Mouse (Mus musculus) hindbrain, embryonic 15.5 days (tissue): ENCODE data around the gene B2m. TPM values are rescaled to one million over a fixed set of nuclear protein-coding genes. Genes with fewer than 3 reads are reported as not detected.
"Not testable (repeated sequence)": the region's sequence is repeated elsewhere in the genome, so short reads cannot be mapped to it uniquely, and the experiment has no call there.

Experiments used
- ATAC-seq: fragments of 200-750 bp; cut with Nextera tagmentation; 2 replicates; pipeline ENCODE4 v1.8.0; 2017; ENCODE audit warnings: low read depth, moderate number of reproducible peaks, moderate TSS enrichment; ENCODE audit not compliant: low FRiP score
- H3K27ac ChIP-seq: fragments of 300-500 bp; sonication (generic); replicated peaks from 2 replicates; pipeline ENCODE4 v1.5.1; 2015; ENCODE audit warnings: mild to moderate bottlenecking, inconsistent platforms
- H3K27me3 ChIP-seq: fragments of 300-500 bp; sonication (generic); 2 replicates; pipeline ENCODE4 v1.6.1; 2015; ENCODE audit warnings: control low read depth, inconsistent platforms
- H3K36me3 ChIP-seq: fragments of 300-500 bp; sonication (generic); 2 replicates; pipeline ENCODE4 v1.6.1; 2015; ENCODE audit warnings: control low read depth, inconsistent platforms
- H3K4me1 ChIP-seq: fragments of 300-500 bp; sonication (generic); replicated peaks from 2 replicates; pipeline ENCODE4 v1.6.1; 2015; ENCODE audit warnings: control low read depth, inconsistent platforms
- H3K4me2 ChIP-seq: fragments of 300-500 bp; sonication (generic); 2 replicates; pipeline ENCODE4 v1.6.1; 2015; ENCODE audit warnings: moderate library complexity, mild to moderate bottlenecking, inconsistent platforms
- H3K4me3 ChIP-seq: fragments of 300-500 bp; sonication (generic); 2 replicates; pipeline ENCODE4 v1.5.1; 2015; ENCODE audit warnings: mild to moderate bottlenecking, inconsistent platforms
- H3K9ac ChIP-seq: fragments of 300-500 bp; sonication (generic); 2 replicates; pipeline ENCODE4 v1.6.1; 2015; ENCODE audit warnings: inconsistent platforms
- H3K9me3 ChIP-seq: fragments of 300-500 bp; sonication (generic); 2 replicates; pipeline ENCODE4 v1.6.1; 2016; ENCODE audit warnings: control low read depth, inconsistent platforms
- WGBS: fragments of 180-500 bp; shearing (Covaris S2); methylation state at CpG from one replicate; pipeline ENCODE4 v1.1.7; 2015; 5-methylcytosine and 5-hydroxymethylcytosine counted together
- polyA plus RNA-seq: library from polyadenylated mRNA; unstranded; fragments of >200 nt; fragmentation: Nextera tagmentation; extraction: Ambion mirVana; gene quantifications from 2 replicates; pipeline ENCODE4 v1.2.1, GENCODE M21; 2015

The B2m gene
- 108 and 143 TPM in 2 replicates for polyA plus RNA-seq

GRCm38 (mm10) chr2:122147508-122148241 lies at the start of gene B2m:
B2m (plus strand) TSS chr2:122147686.
- under 1% methylated on average over 40 of the region's 40 CpGs for WGBS
- Histone ChIP-seq H3K9ac (peak within 1 kb of the TSS; percentile 65), H3K4me3 (peak within 1 kb of the TSS; percentile 57), H3K36me3 (no peaks in the 10 kb centered on the region), H3K9me3 (no peaks in the 10 kb centered on the region), H3K27ac (peak within 1 kb of the TSS; percentile 55), H3K4me2 (peak within 1 kb of the TSS; percentile 91), H3K4me1 (0 out of 2 replicates have a peak, but pooled peaks cover 13% of the 10 kb centered on the region), H3K27me3 (no peaks in the 10 kb centered on the region)
- peak; percentile 97 for ATAC-seq

- ATAC-seq, H3K4me3 ChIP-seq, H3K9ac ChIP-seq, H3K4me2 ChIP-seq, H3K27ac ChIP-seq, H3K9me3 ChIP-seq, H3K27me3 ChIP-seq, H3K4me1 ChIP-seq: not testable (repeated sequence)
- peaks cover 56% of the 10 kb centered on the region for H3K36me3 ChIP-seq
- WGBS: 84% methylated on average over 5 of the region's 5 CpGs
Measured at GRCm38 (mm10) chr2:122097686-122098085, 49.8 kb upstream of the B2m start.

- H3K4me2 ChIP-seq: no peak overlapping the region
- ATAC-seq: no peak
- H3K27me3 ChIP-seq: no peaks in the 10 kb centered on the region
- H3K9ac ChIP-seq: no peak overlapping the region
- peaks cover 36% of the 10 kb centered on the region for H3K36me3 ChIP-seq
- H3K27ac ChIP-seq: no peak overlapping the region
- H3K4me3 ChIP-seq: no peak overlapping the region
- no peaks in the 10 kb centered on the region for H3K9me3 ChIP-seq
- H3K4me1 ChIP-seq: no peaks in the 10 kb centered on the region
Measured at GRCm38 (mm10) chr2:122102070-122102469, 45.4 kb upstream of the B2m start.

GRCm38 (mm10) chr2:122108101-122108500 lies 39.4 kb upstream of the B2m start:
- H3K27ac ChIP-seq: no peak overlapping the region
- H3K9ac ChIP-seq: no peak overlapping the region
- no peak for ATAC-seq
- no peak overlapping the region for H3K4me2 ChIP-seq
- H3K27me3 ChIP-seq: no peaks in the 10 kb centered on the region
- H3K9me3 ChIP-seq: no peaks in the 10 kb centered on the region
- no peaks in the 10 kb centered on the region for H3K4me1 ChIP-seq
- WGBS: 83% methylated on average over 14 of the region's 14 CpGs
- peaks cover 31% of the 10 kb centered on the region for H3K36me3 ChIP-seq
- H3K4me3 ChIP-seq: no peak overlapping the region

- no peak overlapping the region for H3K4me3 ChIP-seq
- H3K4me1 ChIP-seq: no peaks in the 10 kb centered on the region
- H3K9ac ChIP-seq: no peak overlapping the region
- H3K27ac ChIP-seq: no peak overlapping the region
- H3K4me2 ChIP-seq: no peak overlapping the region
- WGBS: 86% methylated on average over 4 of the region's 4 CpGs
- H3K9me3 ChIP-seq: no peaks in the 10 kb centered on the region
- H3K27me3 ChIP-seq: no peaks in the 10 kb centered on the region
- ATAC-seq: no peak
- H3K36me3 ChIP-seq: peaks cover 38% of the 10 kb centered on the region
Measured at GRCm38 (mm10) chr2:122109714-122110113, 37.8 kb upstream of the B2m start.

- H3K4me3 ChIP-seq: peak overlapping the region; percentile 68
- no peak for ATAC-seq
- no peak overlapping the region for H3K27ac ChIP-seq
- no peak overlapping the region for H3K9ac ChIP-seq
- H3K4me2 ChIP-seq: peak overlapping the region; percentile 65
- H3K9me3 ChIP-seq: no peaks in the 10 kb centered on the region
- WGBS: 84% methylated on average over 2 of the region's 2 CpGs
- peaks cover 16% of the 10 kb centered on the region for H3K4me1 ChIP-seq
- no peaks in the 10 kb centered on the region for H3K27me3 ChIP-seq
- H3K36me3 ChIP-seq: peaks cover 10% of the 10 kb centered on the region; the same call in 1 of the 2 replicates
Measured at GRCm38 (mm10) chr2:122116888-122117287, 30.6 kb upstream of the B2m start.

- Histone ChIP-seq H3K4me1 (peaks cover 16% of the 10 kb centered on the region), H3K27me3 (no peaks in the 10 kb centered on the region), H3K9ac (peak within 1 kb of the TSS; percentile 82), H3K9me3 (no peaks in the 10 kb centered on the region), H3K4me2 (peak within 1 kb of the TSS; percentile 65), H3K36me3 (peaks cover 6% of the 10 kb centered on the region; the same call in 1 of the 2 replicates), H3K4me3 (peak within 1 kb of the TSS; percentile 68), H3K27ac (peak within 1 kb of the TSS; percentile 93)
- ATAC-seq: peak; percentile 100
- under 1% methylated on average over 46 of the region's 47 CpGs for WGBS
Measured at GRCm38 (mm10) chr2:122117961-122118958, 29.2 kb upstream of the B2m start, which contains the start of gene Spg11. Spg11 (minus strand) TSS chr2:122118386.

GRCm38 (mm10) chr2:122125680-122126572 lies 21.6 kb upstream of the B2m start:
- WGBS: 61% methylated on average over 12 of the region's 12 CpGs
- no peak for ATAC-seq
- H3K9me3 ChIP-seq: no peaks in the 10 kb centered on the region
- H3K27ac ChIP-seq: no peak overlapping the region
- no peaks in the 10 kb centered on the region for H3K4me1 ChIP-seq
- H3K4me3 ChIP-seq: no peak overlapping the region
- H3K27me3 ChIP-seq: no peaks in the 10 kb centered on the region
- H3K9ac ChIP-seq: no peak overlapping the region
- H3K36me3 ChIP-seq: no peaks in the 10 kb centered on the region
- H3K4me2 ChIP-seq: no peak overlapping the region

GRCm38 (mm10) chr2:122126765-122127347 lies 20.6 kb upstream of the B2m start:
- Histone ChIP-seq H3K9ac (no peak overlapping the region), H3K36me3 (no peaks in the 10 kb centered on the region), H3K4me2 (no peak overlapping the region), H3K4me1 (no peaks in the 10 kb centered on the region), H3K27ac (no peak overlapping the region), H3K27me3 (no peaks in the 10 kb centered on the region), H3K4me3 (no peak overlapping the region), H3K9me3 (no peaks in the 10 kb centered on the region)
- 27% methylated on average over 5 of the region's 5 CpGs for WGBS
- no peak for ATAC-seq

GRCm38 (mm10) chr2:122127635-122128034 lies 19.9 kb upstream of the B2m start:
- Histone ChIP-seq H3K9me3 (no peaks in the 10 kb centered on the region), H3K9ac (no peak overlapping the region), H3K27me3 (no peaks in the 10 kb centered on the region), H3K4me1 (no peaks in the 10 kb centered on the region), H3K4me3 (no peak overlapping the region), H3K27ac (no peak overlapping the region), H3K4me2 (no peak overlapping the region), H3K36me3 (no peaks in the 10 kb centered on the region)
- ATAC-seq: no peak
- 88% methylated on average over 4 of the region's 4 CpGs for WGBS

GRCm38 (mm10) chr2:122132078-122132477 lies 15.4 kb upstream of the B2m start:
- Histone ChIP-seq H3K27ac (no peak overlapping the region), H3K9ac (no peak overlapping the region), H3K4me1 (no peaks in the 10 kb centered on the region), H3K27me3 (no peaks in the 10 kb centered on the region), H3K36me3 (no peaks in the 10 kb centered on the region), H3K4me3 (no peak overlapping the region), H3K9me3 (no peaks in the 10 kb centered on the region), H3K4me2 (no peak overlapping the region)
- WGBS: 93% methylated on average over 2 of the region's 2 CpGs
- no peak for ATAC-seq
